Mouse (Mus musculus): ENCODE results near the gene Hspa5. TPM values are rescaled to one million over a fixed set of nuclear protein-coding genes. Genes with fewer than 3 reads are reported as not detected.
"Not testable (repeated sequence)": the region's sequence is repeated elsewhere in the genome, so short reads cannot be mapped to it uniquely, and the experiment has no call there.

Hspa5 gene
- polyA plus RNA-seq, 1 experiment, result 188 TPM

GRCm38 (mm10) chr2:34754551-34755358 lies 17.0 kb upstream of the Hspa5 start, which contains the start of gene Gapvd1:
TSS of gene Gapvd1 (minus strand) at chr2:34755232.
- peaks cover 5% of the 10 kb centered on the region; the same call in 1 of the 2 replicates for H3K4me1 ChIP-seq (ENCODE audit: control insufficient read depth, insufficient read depth, insufficient read length, low read length)
- peak within 1 kb of the TSS; percentile 90 for H3K4me3 ChIP-seq (ENCODE audit: insufficient read depth, low read depth, low read length)
- H3K27ac ChIP-seq (replicated peaks; ENCODE audit: low read depth, low read length), result peak within 1 kb of the TSS; percentile 85

- Histone ChIP-seq H3K4me3 (ENCODE audit: insufficient read depth, low read depth, low read length) (no peak overlapping the region), H3K4me1 (ENCODE audit: control insufficient read depth, insufficient read depth, insufficient read length, low read length) (peaks cover 3% of the 10 kb centered on the region; the same call in 1 of the 2 replicates), H3K27ac (replicated peaks; ENCODE audit: low read depth, low read length) (no peak overlapping the region)
These were observed 14.4 kb upstream of the Hspa5 start for GRCm38 (mm10) chr2:34757341-34757740.

- H3K4me1 ChIP-seq (ENCODE audit: control insufficient read depth, insufficient read depth, insufficient read length, low read length), result not testable (repeated sequence)
These were observed 10.5 kb upstream of the Hspa5 start for GRCm38 (mm10) chr2:34761272-34761671.

GRCm38 (mm10) chr2:34762174-34762573 lies 9.6 kb upstream of the Hspa5 start:
- Histone ChIP-seq H3K4me3 (ENCODE audit: insufficient read depth, low read depth, low read length) (no peak overlapping the region), H3K4me1 (ENCODE audit: control insufficient read depth, insufficient read depth, insufficient read length, low read length) (no peaks in the 10 kb centered on the region), H3K27ac (replicated peaks; ENCODE audit: low read depth, low read length) (no peak overlapping the region)

More at GRCm38 (mm10) chr2:34761272-34761671, 10.5 kb upstream of the Hspa5 start:
- H3K27ac ChIP-seq (replicated peaks; ENCODE audit: low read depth, low read length); H3K4me3 ChIP-seq (ENCODE audit: insufficient read depth, low read depth, low read length): not testable (repeated sequence)

- no peaks in the 10 kb centered on the region for H3K4me1 ChIP-seq (ENCODE audit: control insufficient read depth, insufficient read depth, insufficient read length, low read length)
These were observed 8.9 kb upstream of the Hspa5 start for GRCm38 (mm10) chr2:34762872-34763271.

GRCm38 (mm10) chr2:34764801-34765200 lies 7.0 kb upstream of the Hspa5 start:
- H3K4me1 ChIP-seq (ENCODE audit: control insufficient read depth, insufficient read depth, insufficient read length, low read length), result no peaks in the 10 kb centered on the region
- H3K4me3 ChIP-seq (ENCODE audit: insufficient read depth, low read depth, low read length), result no peak overlapping the region
- no peak overlapping the region for H3K27ac ChIP-seq (replicated peaks; ENCODE audit: low read depth, low read length)

More at GRCm38 (mm10) chr2:34762872-34763271, 8.9 kb upstream of the Hspa5 start:
- H3K27ac ChIP-seq (replicated peaks; ENCODE audit: low read depth, low read length), result no peak overlapping the region
- no peak overlapping the region for H3K4me3 ChIP-seq (ENCODE audit: insufficient read depth, low read depth, low read length)

GRCm38 (mm10) chr2:34770049-34770448 lies 1.7 kb upstream of the Hspa5 start:
- H3K4me3 ChIP-seq (ENCODE audit: insufficient read depth, low read depth, low read length), result no peak overlapping the region
- H3K4me1 ChIP-seq (ENCODE audit: control insufficient read depth, insufficient read depth, insufficient read length, low read length), result peaks cover 11% of the 10 kb centered on the region
- H3K27ac ChIP-seq (replicated peaks; ENCODE audit: low read depth, low read length), result no peak overlapping the region

- peak overlapping the region; percentile 94 for H3K27ac ChIP-seq (replicated peaks; ENCODE audit: low read depth, low read length)
- H3K4me1 ChIP-seq (ENCODE audit: control insufficient read depth, insufficient read depth, insufficient read length, low read length), result peaks cover 11% of the 10 kb centered on the region
- H3K4me3 ChIP-seq (ENCODE audit: insufficient read depth, low read depth, low read length), result peak overlapping the region; percentile 87
These were observed 819 bp upstream of the Hspa5 start for GRCm38 (mm10) chr2:34770951-34771350.

- peak overlapping the region; percentile 78 for H3K4me3 ChIP-seq (ENCODE audit: insufficient read depth, low read depth, low read length)
- peak overlapping the region; percentile 50 for H3K27ac ChIP-seq (replicated peaks; ENCODE audit: low read depth, low read length)
These were observed 774 bp downstream of the Hspa5 start for GRCm38 (mm10) chr2:34772252-34773235.

GRCm38 (mm10) chr2:34773673-34774072 lies 1.9 kb downstream of the Hspa5 start:
- Histone ChIP-seq H3K4me3 (ENCODE audit: insufficient read depth, low read depth, low read length) (0 out of 2 replicates have a peak overlapping the region, but pooled peaks have one; percentile 0), H3K4me1 (ENCODE audit: control insufficient read depth, insufficient read depth, insufficient read length, low read length) (peaks cover 11% of the 10 kb centered on the region)

More at GRCm38 (mm10) chr2:34772252-34773235, 774 bp downstream of the Hspa5 start:
- H3K4me1 ChIP-seq (ENCODE audit: control insufficient read depth, insufficient read depth, insufficient read length, low read length), result peaks cover 11% of the 10 kb centered on the region

GRCm38 (mm10) chr2:34774493-34774892 lies 2.7 kb downstream of the Hspa5 start:
- Histone ChIP-seq H3K4me3 (ENCODE audit: insufficient read depth, low read depth, low read length) (peak overlapping the region; percentile 23; the same call in 1 of the 2 replicates), H3K4me1 (ENCODE audit: control insufficient read depth, insufficient read depth, insufficient read length, low read length) (peaks cover 11% of the 10 kb centered on the region), H3K27ac (replicated peaks; ENCODE audit: low read depth, low read length) (no peak overlapping the region)

More at GRCm38 (mm10) chr2:34773673-34774072, 1.9 kb downstream of the Hspa5 start:
- no peak overlapping the region for H3K27ac ChIP-seq (replicated peaks; ENCODE audit: low read depth, low read length)

GRCm38 (mm10) chr2:34777237-34777868 lies 5.6 kb downstream of the Hspa5 start:
- Histone ChIP-seq H3K4me3 (ENCODE audit: insufficient read depth, low read depth, low read length) (no peak overlapping the region), H3K27ac (replicated peaks; ENCODE audit: low read depth, low read length) (no peak overlapping the region), H3K4me1 (ENCODE audit: control insufficient read depth, insufficient read depth, insufficient read length, low read length) (peaks cover 9% of the 10 kb centered on the region)

GRCm38 (mm10) chr2:34783064-34784020 lies 11.6 kb downstream of the Hspa5 start:
- Histone ChIP-seq H3K4me3 (ENCODE audit: insufficient read depth, low read depth, low read length) (no peak overlapping the region), H3K4me1 (ENCODE audit: control insufficient read depth, insufficient read depth, insufficient read length, low read length) (no peaks in the 10 kb centered on the region), H3K27ac (replicated peaks; ENCODE audit: low read depth, low read length) (no peak overlapping the region)

GRCm38 (mm10) chr2:34784085-34784484 lies 12.3 kb downstream of the Hspa5 start:
- H3K27ac ChIP-seq (replicated peaks; ENCODE audit: low read depth, low read length), result no peak overlapping the region
- no peak overlapping the region for H3K4me3 ChIP-seq (ENCODE audit: insufficient read depth, low read depth, low read length)
- no peaks in the 10 kb centered on the region for H3K4me1 ChIP-seq (ENCODE audit: control insufficient read depth, insufficient read depth, insufficient read length, low read length)
